Mouse (Mus musculus) left cerebral cortex, postnatal 10 days (tissue): ENCODE results near the gene Ift81. TPM values are rescaled to one million over a fixed set of nuclear protein-coding genes. Genes with fewer than 3 reads are reported as not detected.
A peak's percentile ranks its signal among the peaks of the same experiment; 100 is the strongest.

Experiments
- DNase-seq, 2 experiments: peaks; one replicate each; pipeline ENCODE4 v3.0.0; 2021 to 2022; ENCODE audit warnings: low spot score in 2 of 2, mixed read lengths in 1 of 2; ENCODE audit errors: extremely low spot score in 1 of 2
- intact Hi-C: fragments of 180-260 bp; cut with DNase I; formaldehyde crosslinking; loops from one replicate; pipeline ENCODE4 v1.15.1; 2025
- total RNA-seq, 2 experiments: library from RNA; stranded (reverse); gene quantifications; 2 replicates each; pipeline ENCODE4 v1.2.3; 2021

Gene Ift81
- total RNA-seq, 2 experiments from 2014 or later: 25.9 to 33.0 TPM

DNA sequence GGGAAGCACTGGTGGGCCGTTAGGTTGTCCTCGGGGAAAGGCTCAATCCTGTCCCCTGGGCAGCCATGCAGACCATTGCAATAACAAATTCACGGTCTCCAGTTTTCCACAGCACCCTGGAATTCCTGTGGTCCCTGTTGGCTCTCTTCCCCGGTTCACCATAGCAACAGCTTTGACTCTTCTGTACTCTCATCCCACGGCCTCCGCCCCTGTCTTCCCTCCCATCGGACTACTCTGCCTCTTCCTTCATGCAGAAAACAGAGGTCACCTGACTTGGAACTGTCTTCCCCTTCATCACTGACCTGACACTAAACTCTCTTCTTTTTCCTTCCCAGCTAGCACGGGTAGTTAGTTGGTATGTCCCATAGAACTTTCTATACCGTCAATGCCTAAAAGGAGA is 22.0 kb upstream of the Ift81 start:
- no peak for DNase-seq
- intact Hi-C loops: loop anchor here (5.0 kb wide), 1 partner anchor 71 kb away; the partner anchor contains the start of gene P2rx4

DNA sequence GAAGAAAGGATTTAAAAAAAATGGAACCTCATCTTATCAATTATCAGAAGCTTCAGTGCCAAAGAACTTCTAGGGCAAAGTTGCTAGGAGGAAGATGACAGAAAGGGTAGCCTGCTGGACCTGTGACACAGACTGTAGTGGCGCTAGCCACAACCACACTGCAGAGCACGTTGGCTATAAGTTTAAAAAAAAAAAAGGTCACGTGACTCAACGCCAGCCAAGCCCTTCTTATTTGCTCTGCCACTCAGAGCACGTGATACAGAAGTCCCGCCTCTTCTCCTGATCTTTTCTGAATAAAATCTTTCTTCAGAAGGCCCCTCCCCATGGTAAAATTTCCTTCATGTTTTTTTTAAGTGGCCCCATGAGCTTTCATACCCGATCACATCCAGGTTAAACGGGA is 20.9 kb upstream of the Ift81 start:
- intact Hi-C loops: loop anchor here (5.0 kb wide), 1 partner anchor 72 kb away; the partner anchor contains the start of gene P2rx4
- no peak for DNase-seq

DNA sequence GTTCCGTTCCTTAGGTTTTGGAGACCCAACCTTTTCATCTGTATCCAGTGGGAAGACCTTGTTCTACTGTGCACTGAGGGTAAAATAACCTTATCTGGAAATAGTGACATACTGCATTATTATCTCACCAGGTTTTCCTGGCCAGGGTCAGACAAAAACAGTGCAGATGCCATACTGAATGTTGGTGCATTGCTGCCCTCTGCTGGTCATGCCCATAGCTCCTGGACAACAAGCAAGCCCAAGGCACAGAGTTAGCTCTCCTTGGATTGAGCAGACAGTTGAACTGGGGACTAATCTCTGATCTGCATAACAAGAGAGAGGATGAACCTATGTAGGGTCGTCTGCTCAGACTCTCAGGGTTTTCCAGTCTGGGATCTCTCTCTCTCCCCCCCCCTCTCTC is 12.9 kb upstream of the Ift81 start:
- DNase-seq: peak; percentile 83 to 89
- intact Hi-C loops: loop anchor here (5.0 kb wide), 1 partner anchor 225 kb away; no protein-coding TSS in a partner anchor

DNA sequence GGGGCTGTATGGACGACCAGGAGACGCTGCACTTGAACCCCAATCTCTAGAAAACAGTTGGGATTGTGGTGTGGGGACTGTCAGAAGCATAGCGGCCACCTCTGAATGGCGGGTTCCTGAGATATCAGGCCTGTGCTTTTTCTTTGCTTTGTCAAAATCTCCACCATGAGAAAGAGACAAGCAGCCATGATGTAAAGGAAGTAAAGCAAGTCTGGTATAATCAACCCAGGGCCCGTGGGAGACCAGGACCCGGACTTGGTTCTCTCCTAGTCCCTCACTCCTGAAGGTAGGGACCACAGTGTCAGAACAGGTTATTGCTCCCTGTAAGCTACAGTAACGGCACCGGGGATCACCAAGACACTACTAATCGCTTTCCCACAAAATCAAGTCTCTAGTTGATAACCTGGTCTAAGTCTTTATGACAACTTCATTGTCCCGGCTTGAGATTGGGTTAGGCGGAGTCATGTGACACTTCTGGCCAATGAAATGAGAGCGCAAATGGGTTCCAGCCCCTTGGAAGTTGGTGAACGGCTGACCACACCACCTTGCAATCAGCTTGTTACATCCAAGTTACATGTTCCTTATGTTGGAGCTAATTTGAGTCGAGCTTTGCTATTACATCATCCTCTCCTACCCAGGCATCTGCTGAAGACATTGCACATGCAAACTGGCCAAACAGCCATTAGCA is 11.4 kb upstream of the Ift81 start:
- intact Hi-C loops: loop anchor here (5.0 kb wide), 1 partner anchor 223 kb away; no protein-coding TSS in a partner anchor

DNA sequence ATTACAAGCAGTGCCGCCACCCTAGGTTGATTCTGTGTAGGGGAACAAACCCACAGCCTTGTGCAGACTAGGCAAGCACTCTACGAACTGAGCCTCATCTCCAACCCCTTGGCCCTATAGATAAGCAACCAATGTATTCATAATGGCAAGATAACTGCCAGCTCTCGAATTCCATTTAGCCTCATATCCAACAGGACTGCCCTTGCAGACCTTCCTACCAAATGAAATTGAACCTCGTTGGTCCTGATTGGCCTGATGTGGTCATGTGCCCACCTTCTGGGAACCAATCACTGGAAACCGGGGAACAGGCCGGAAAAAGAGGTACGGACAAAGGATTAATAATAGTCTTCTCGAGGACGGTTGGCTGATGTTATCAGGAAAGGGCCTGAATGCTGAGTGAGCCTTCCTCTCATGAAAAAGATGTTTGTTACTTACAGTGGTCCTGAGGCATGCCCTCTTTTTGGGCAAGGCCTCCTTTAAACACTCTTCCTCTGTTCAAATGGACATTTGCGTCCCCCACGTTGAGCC is 10.7 kb upstream of the Ift81 start:
- intact Hi-C loops: loop anchor here (5.0 kb wide), 1 partner anchor 223 kb away; no protein-coding TSS in a partner anchor
- no peak for DNase-seq

More for the DNA sequence above, 11.4 kb upstream of the Ift81 start:
- no peak for DNase-seq

DNA sequence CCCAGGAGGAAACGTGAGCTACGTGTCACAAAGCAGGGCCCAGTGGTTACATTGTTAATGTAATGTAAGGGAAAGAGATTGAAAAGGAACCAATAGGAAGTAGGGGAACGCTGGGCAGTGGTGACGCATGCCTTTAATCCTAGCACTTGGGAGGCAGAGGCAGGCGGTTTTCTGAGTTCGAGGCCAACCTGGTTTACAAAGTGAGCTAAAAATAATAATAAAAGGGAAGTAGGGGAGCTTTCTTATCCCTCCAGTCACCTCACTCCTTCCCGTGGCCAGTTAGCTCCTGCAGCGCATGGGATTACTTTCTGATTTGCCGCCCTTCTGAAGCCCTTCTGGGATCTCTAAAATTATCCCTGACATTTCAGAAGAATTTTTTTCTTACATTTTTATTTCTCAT is 9.5 kb upstream of the Ift81 start:
- intact Hi-C loops: no loop called here
- DNase-seq: no peak

DNA sequence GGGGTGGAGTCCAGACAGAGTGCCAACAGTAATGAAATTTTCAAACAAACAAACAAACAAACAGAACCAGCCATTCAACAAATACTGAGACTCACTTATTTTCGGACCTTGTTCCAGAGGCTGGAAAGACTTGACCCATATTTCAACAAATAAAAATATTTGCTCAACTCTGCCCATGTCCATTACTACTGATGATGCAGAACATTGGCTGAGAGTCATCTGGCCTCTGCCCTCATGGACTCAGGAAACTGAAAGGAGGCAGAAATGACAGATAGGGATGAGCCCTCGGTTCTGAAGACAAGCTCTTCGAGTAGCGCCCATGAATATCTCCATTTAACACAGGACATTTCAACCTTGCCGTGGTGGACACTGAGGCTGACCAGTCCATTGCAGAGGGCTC is 8.2 kb upstream of the Ift81 start:
- DNase-seq: no peak
- intact Hi-C loops: no loop called here

DNA sequence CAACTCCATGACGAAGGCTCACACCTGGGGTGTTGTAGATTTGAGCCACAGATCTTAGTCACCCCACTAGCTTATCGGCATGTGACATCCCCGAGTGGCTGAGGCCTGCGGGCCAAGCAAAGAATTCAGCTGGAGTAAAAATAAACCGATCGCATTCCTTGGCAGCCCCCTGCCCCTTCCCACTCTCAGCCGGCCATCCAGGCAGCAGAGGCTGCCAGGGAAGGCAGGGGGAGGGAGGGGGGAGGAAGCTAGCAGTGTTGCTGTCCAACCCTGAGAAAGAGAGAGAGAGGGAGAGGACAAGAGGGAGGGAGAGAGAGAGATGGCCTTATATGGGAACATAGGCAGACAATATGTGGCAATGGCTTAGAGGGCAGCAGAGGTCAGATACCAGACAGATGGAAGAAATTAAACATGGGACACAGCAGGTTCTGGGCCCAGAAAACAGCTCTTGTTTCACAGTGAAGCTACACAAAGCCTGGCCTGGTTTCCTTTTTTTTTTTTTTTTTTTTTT is 7.1 kb upstream of the Ift81 start:
- peak in 1 of 2 experiments; percentile 79 for DNase-seq
- intact Hi-C loops: no loop called here

DNA sequence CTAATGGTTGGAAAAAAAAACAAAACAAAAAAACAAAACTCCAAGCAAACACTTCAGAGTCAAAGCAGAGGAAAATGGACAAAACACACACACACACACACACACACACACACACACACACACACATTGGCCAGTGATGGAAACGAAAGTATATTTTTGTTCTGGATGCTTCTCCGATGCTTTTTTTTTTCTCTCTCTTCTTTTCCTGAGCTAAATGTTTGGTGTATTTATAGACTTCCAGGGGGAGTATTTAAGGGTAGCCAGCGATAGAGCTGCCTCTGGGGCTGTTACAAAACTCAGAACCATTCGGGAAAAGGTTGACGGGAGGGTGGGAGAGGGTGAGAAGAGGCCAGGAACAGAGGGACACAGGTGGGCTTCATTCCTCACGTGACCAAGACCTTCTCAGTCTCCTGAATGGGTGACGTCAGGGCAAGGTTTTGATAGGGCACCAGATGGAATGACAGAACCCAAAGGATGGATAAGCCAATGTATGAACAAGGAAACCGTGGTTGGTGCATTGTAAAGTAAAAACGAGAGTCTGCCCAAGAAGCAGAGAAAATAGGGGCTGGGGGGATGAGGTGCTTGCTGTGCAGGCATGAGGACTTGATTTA is 5.5 kb upstream of the Ift81 start:
- DNase-seq: peak in 1 of 2 experiments; percentile 40
- intact Hi-C loops: loop anchor here (5.0 kb wide), 1 partner anchor 117 kb away; the partner anchor contains the start of gene Atp2a2

DNA sequence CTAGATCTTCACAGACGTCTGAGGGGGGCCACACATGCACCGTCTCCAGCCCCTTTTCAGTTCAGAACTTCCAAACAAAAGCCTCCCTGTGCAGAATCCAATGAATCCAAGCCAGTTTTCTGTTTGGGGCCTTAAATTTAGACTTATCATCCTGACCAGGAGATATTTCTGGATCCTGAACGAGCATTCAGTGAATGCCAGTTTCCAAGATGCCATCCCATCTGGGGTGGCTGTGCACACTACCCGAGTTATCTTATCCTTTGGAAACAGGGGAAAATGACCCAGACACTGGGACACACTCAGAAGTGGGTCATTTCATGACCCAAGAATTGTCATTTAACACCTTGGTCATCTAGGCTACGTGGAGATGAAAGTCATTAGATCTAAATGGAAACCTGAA is 3.4 kb upstream of the Ift81 start:
- intact Hi-C loops: loop anchor here (5.0 kb wide), 1 partner anchor 115 kb away; the partner anchor contains the start of gene Atp2a2

DNA sequence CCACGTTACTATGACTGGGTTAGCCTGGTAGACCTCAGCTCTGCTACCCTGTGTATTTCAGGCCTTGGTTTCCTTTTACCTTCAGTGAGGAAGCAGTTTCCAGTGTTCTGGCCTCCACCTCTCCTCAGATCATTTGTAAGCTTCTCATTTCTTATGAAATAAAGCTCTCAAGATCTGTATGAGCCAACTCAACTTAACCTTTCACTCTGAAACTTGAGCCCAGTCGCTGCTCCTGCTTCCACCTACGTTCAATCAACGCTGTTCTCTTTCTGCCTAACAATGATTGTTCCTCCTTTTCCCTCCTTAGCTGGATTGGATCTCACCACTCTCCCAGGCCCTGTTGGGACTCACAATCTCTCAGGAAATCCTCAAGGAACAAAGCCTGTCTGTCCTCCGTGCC is 2.7 kb downstream of the Ift81 start:
- DNase-seq: no peak
- intact Hi-C loops: loop anchor here (5.0 kb wide), 1 partner anchor 54 kb away; no protein-coding TSS in a partner anchor

More for the DNA sequence above, 3.4 kb upstream of the Ift81 start:
- no peak for DNase-seq

DNA sequence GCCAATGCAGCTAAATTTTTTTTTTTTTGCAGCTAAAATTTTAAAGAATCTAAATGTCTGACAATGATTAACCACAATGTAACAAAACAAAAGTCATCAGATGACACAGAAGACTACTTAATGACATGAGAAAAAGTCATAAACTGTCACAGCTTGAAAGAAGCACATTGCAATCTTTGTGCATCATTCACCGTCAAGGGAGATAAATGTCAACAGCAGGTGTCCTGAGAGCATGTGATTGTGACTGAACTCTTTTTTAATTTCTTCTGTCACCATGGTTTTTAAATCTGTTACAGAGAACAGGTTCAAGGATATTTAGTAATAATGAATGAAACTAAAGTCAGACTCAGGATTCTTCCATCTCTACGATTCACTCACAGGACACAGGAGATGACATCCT is 9.4 kb downstream of the Ift81 start:
- intact Hi-C loops: no loop called here
- no peak for DNase-seq

DNA sequence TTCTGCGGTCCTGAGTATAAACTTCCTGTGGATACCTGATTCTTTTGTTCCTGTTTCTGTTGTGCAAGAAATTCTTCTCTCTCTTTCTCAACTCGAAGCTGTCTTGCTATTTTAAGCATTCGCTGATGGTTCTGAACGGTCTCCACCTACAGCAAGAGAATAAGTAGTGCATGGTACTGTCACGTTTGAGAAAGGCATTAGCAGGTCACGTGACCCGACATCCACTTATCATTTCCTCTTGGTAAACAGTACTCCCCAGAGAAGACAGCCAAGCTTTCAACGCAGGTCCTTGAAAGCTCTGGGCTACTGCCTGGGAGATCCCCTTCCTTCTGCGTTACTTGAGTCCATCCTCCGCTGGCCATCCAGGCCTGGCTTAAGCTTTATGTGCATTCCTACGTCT is 12.1 kb downstream of the Ift81 start:
- DNase-seq: peak in 1 of 2 experiments; percentile 58
- intact Hi-C loops: no loop called here

DNA sequence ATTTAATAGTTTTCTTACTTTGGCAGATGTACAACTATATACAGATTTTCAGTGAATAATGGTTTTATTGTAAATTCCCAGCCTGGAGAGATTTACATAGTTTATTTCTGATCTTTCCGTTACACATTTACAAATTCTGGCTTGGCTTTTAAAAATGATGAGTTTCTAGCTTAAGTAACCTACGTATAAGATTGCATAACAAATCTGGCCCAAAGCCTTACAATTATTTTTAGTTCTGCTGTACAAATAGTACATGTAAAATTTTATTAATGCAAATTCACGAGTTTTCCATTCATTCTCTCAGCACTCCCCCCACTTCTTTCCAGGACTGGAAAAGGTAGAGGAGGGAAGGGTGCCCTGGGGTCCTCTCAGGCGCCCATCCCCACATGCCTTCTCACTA is 18.8 kb downstream of the Ift81 start:
- intact Hi-C loops: no loop called here
- no peak for DNase-seq

DNA sequence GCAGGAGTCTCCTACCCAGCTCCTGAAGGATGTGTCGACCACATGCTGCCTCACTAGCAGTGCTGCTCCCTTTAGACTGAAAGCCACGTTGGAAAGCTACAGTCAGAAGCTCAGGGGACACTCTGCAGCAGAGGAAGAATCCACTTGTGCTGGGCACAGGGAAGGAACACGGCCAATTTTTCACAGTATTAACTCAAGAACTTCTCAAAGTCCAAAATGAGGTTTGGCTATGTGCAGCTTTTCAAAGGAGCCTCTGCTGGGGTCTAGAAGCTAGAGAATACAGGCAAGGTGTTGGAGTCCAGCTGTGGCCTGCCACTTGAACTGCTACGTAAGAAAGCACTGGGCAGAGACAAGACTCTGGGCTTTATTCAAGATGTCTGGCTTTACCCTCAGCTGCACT is 24.4 kb downstream of the Ift81 start:
- DNase-seq: no peak
- intact Hi-C loops: no loop called here

DNA sequence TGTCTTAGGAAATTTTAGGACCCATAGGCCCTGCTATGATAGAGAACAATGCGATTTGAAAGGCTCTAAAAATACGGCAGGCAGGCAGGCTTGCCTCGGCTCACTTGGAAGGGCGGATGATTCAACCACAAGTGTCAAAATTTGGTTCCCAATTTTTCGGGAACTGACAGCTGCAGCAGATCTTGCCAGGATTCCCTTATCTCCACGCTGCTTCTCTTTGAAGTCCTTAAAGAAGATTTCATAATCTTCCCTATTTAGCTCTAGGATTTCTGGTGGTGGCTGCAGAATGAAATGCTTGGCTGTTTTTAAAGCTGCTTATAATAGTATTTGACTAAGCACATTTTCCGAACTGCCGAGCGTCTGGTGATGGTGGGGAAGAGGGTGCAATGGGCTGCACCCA is 28.8 kb downstream of the Ift81 start:
- DNase-seq: peak in 1 of 2 experiments; percentile 48
- intact Hi-C loops: no loop called here

DNA sequence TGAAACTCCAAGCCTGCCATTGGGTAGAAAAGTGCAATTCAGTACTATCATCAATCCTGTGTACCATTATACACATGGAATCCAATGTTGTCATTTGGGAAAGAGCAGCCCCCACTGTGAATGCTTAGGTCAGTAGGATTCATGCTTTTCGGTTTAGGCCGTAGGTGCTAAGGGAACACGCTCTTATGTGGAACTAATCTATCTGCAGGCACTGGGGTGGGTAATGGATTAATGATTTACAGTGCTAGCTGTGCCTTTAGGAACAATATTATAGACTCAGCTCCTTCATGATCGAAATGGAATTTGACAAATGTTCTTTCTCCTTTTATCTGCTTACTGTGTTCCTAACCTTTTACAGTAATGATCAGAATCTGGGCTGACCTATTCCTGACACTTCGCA is 30.2 kb downstream of the Ift81 start:
- no peak for DNase-seq
- intact Hi-C loops: no loop called here

DNA sequence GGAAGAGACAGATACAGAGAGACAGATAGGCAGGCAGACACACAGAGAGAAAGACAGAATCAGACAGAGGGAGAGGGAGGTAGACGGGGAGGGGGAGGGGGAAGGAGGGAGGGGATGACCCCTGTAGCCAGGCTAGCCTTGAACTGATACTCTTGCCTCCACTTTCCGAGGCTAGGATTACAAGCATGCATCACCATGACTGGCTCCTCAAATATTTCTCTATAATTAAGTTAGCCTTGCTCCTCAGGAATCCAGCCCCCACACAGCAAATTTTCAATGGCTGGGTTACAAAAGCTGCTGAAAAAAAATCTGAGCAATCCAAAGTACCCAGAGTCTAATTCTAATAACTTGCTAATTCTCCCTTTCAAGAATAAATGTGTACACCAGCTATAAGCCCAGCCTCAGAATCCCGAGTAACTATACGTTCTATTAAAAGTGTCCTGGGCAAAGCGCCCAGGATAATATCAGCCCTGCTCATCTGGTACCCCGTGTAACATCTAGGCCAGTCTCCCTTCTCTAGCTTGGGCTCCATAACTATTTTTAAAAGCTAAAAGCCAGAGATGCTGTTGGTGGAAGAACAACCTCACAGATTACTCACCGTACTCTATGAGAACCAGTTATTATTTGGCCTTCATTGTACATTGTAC is 37.5 kb downstream of the Ift81 start:
- intact Hi-C loops: no loop called here
- no peak for DNase-seq

DNA sequence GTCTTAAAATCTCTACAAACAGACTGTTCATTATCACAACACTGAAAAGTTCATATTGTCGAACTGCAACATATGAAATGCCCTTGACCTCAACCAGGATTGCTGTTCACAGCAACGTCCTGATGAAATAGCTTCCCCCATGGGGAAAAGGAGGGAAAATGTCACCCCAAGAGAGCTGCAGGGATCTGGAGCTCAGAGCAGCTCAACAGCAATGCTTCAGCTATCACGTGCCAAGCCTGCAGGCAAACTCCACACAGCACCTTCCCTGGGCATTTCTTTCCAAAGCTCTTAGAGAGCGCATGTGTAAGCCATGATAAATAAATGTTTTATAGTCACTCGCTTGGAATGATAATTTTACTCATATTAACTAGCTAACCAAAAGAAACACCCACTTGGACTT is 42.3 kb downstream of the Ift81 start:
- no peak for DNase-seq
- intact Hi-C loops: no loop called here
